Mouse (Mus musculus) neural tube, embryonic 12.5 days (tissue): ENCODE data around the gene Gorasp2. TPM values are rescaled to one million over a fixed set of nuclear protein-coding genes. Genes with fewer than 3 reads are reported as not detected.

Experiments used
- ATAC-seq: fragments of 200-750 bp; cut with Nextera tagmentation; 2 replicates; pipeline ENCODE4 v1.8.0; 2017; ENCODE audit warnings: low read depth, mild to moderate bottlenecking, moderate TSS enrichment, moderate library complexity; ENCODE audit not compliant: low FRiP score
- H3K27ac ChIP-seq: fragments of 300-500 bp; sonication (generic); 2 replicates; pipeline ENCODE4 v1.5.1; 2016
- H3K27me3 ChIP-seq: fragments of 300-500 bp; sonication (generic); replicated peaks from 2 replicates; pipeline ENCODE4 v1.6.1; 2016; ENCODE audit warnings: mild to moderate bottlenecking
- H3K36me3 ChIP-seq: fragments of 300-500 bp; sonication (generic); 2 replicates; pipeline ENCODE4 v1.6.1; 2016; ENCODE audit warnings: mild to moderate bottlenecking
- H3K4me1 ChIP-seq: fragments of 300-500 bp; sonication (generic); 2 replicates; pipeline ENCODE4 v1.6.1; 2016
- H3K4me2 ChIP-seq: fragments of 300-500 bp; sonication (generic); replicated peaks from 2 replicates; pipeline ENCODE4 v1.6.1; 2016; ENCODE audit warnings: mild to moderate bottlenecking
- H3K4me3 ChIP-seq: fragments of 300-500 bp; sonication (generic); 2 replicates; pipeline ENCODE4 v1.5.1; 2016
- H3K9ac ChIP-seq: fragments of 300-500 bp; sonication (generic); 2 replicates; pipeline ENCODE4 v1.6.1; 2016; ENCODE audit warnings: mild to moderate bottlenecking
- H3K9me3 ChIP-seq: fragments of 300-500 bp; sonication (generic); 2 replicates; pipeline ENCODE4 v1.6.1; 2016; ENCODE audit warnings: mild to moderate bottlenecking
- WGBS: fragments of 180-500 bp; shearing (Covaris S2); methylation state at CpG from one replicate; pipeline ENCODE4 v1.1.7; 2016; 5-methylcytosine and 5-hydroxymethylcytosine counted together
- polyA plus RNA-seq: library from polyadenylated mRNA; unstranded; fragments of >200 nt; fragmentation: Nextera tagmentation; extraction: Ambion mirVana; gene quantifications from 2 replicates; pipeline ENCODE4 v1.2.1, GENCODE M21; 2016

Gorasp2 gene
- polyA plus RNA-seq, 1 experiment from 2014 or later = 128 TPM

GRCm38 (mm10) chr2:70708986-70709730 is 47.8 kb downstream of the Gorasp2 start:
- H3K27me3 ChIP-seq = no peaks in the 10 kb centered on the region
- H3K4me1 ChIP-seq = peaks cover 4% of the 10 kb centered on the region; the same call in 1 of the 2 replicates
- 81% methylated on average over 13 of the region's 13 CpGs for WGBS
- no peak overlapping the region for H3K27ac ChIP-seq
- no peaks in the 10 kb centered on the region for H3K9me3 ChIP-seq
- H3K36me3 ChIP-seq = peaks cover 31% of the 10 kb centered on the region
- H3K4me2 ChIP-seq = no peak overlapping the region
- no peak for ATAC-seq
- H3K9ac ChIP-seq = no peak overlapping the region
- H3K4me3 ChIP-seq = no peak overlapping the region

DNA sequence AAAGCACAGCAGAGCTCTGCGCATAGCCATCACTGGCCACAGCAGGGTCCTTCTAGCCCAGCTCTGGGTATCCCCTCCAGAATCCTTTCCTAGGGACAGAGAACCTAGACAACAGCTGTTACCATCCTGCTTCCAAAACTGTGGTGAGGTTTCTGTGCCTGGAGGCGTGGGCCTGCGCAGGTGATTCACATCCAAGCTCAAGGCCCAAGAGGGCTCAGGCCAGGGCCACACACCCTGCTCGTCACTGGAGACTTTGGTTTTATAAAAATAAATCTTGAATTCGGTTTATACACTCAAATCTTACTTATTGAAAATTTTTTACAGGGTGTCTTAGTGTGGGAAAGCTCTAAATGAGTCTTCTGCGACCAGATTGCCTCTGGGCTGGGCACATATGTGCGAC is 48.9 kb downstream of the Gorasp2 start:
- no peaks in the 10 kb centered on the region for H3K9me3 ChIP-seq
- WGBS = 94% methylated on average over 7 of the region's 7 CpGs
- H3K27me3 ChIP-seq = no peaks in the 10 kb centered on the region
- H3K4me2 ChIP-seq = no peak overlapping the region
- no peak overlapping the region for H3K9ac ChIP-seq
- no peaks in the 10 kb centered on the region for H3K4me1 ChIP-seq
- peaks cover 36% of the 10 kb centered on the region for H3K36me3 ChIP-seq
- H3K4me3 ChIP-seq = no peak overlapping the region
- no peak overlapping the region for H3K27ac ChIP-seq
- no peak for ATAC-seq

- no peak for ATAC-seq
- H3K4me3 ChIP-seq = no peak overlapping the region
- H3K36me3 ChIP-seq = peaks cover 41% of the 10 kb centered on the region
- H3K4me2 ChIP-seq = no peak overlapping the region
- H3K9me3 ChIP-seq = no peaks in the 10 kb centered on the region
- H3K27ac ChIP-seq = no peak overlapping the region
- 95% methylated on average over 4 of the region's 4 CpGs for WGBS
- no peaks in the 10 kb centered on the region for H3K4me1 ChIP-seq
- no peak overlapping the region for H3K9ac ChIP-seq
- no peaks in the 10 kb centered on the region for H3K27me3 ChIP-seq
These were observed 49.5 kb downstream of the Gorasp2 start for GRCm38 (mm10) chr2:70710878-70711277.

DNA sequence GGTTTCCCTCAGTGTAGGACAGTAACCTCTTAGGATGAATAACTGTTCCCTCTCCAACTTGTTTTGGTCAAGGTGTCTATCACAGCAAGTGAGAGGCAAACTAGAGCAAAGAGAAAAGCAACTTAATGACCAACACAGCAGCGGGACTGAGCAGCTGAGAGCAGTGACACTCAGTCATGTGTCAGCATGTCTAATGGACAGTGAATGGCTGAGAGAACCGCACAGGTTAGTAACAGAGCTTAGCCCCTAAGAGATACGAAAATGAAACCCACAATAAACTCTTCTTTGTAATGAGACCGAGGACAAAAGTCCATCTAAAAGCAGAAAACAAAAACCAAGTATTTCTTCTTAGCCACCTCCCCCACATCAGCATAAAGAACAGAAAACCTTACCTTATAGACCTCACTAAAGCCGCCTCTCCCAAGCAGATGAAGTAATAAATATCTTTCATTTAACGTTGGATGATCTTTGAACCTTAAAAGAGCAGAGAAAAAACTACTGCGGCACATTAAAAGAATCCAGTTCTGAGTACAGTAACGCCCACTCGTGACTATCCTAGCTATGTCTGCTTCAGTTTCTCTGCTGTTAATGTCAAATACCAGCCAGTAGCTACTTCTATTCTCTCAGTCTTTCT is 62.4 kb downstream of the Gorasp2 start:
- no peaks in the 10 kb centered on the region for H3K4me1 ChIP-seq
- H3K4me3 ChIP-seq = no peak overlapping the region
- H3K9ac ChIP-seq = no peak overlapping the region
- ATAC-seq = no peak
- no peaks in the 10 kb centered on the region for H3K9me3 ChIP-seq
- peaks cover 41% of the 10 kb centered on the region for H3K36me3 ChIP-seq
- H3K27ac ChIP-seq = no peak overlapping the region
- H3K4me2 ChIP-seq = no peak overlapping the region
- H3K27me3 ChIP-seq = no peaks in the 10 kb centered on the region
- 88% methylated on average over 9 of the region's 9 CpGs for WGBS

GRCm38 (mm10) chr2:70727089-70727488 is 65.7 kb downstream of the Gorasp2 start:
- Histone ChIP-seq H3K4me2 (no peak overlapping the region), H3K27me3 (no peaks in the 10 kb centered on the region), H3K9ac (no peak overlapping the region), H3K4me3 (no peak overlapping the region), H3K27ac (no peak overlapping the region), H3K36me3 (peaks cover 15% of the 10 kb centered on the region; the same call in 1 of the 2 replicates), H3K9me3 (no peaks in the 10 kb centered on the region), H3K4me1 (no peaks in the 10 kb centered on the region)
- 90% methylated on average over 2 of the region's 2 CpGs for WGBS
- no peak for ATAC-seq

DNA sequence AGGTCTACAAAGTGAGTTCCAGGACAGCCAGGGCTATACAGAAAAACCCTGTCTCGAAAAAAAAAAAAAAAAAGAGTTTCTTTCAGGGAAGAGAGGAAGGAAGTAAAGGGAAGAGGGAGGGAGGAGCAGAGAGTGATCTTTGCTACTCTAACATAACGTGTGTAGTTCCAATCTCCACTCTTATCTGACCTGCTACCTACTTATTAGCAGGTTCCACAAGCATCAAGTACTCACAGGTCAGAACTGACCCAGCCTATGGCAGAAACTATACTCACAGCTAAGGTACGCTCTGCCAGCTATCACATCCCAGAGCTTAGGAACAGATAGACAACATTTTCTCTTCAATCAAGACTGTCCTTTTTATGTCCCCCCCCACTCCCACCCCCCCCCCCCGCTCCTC is 74.2 kb downstream of the Gorasp2 start:
- no peak overlapping the region for H3K4me3 ChIP-seq
- no peak for ATAC-seq
- no peaks in the 10 kb centered on the region for H3K9me3 ChIP-seq
- no peaks in the 10 kb centered on the region for H3K4me1 ChIP-seq
- no peak overlapping the region for H3K4me2 ChIP-seq
- peaks cover 25% of the 10 kb centered on the region for H3K36me3 ChIP-seq
- no peaks in the 10 kb centered on the region for H3K27me3 ChIP-seq
- 88% methylated on average over 3 of the region's 4 CpGs for WGBS
- H3K9ac ChIP-seq = no peak overlapping the region
- no peak overlapping the region for H3K27ac ChIP-seq

DNA sequence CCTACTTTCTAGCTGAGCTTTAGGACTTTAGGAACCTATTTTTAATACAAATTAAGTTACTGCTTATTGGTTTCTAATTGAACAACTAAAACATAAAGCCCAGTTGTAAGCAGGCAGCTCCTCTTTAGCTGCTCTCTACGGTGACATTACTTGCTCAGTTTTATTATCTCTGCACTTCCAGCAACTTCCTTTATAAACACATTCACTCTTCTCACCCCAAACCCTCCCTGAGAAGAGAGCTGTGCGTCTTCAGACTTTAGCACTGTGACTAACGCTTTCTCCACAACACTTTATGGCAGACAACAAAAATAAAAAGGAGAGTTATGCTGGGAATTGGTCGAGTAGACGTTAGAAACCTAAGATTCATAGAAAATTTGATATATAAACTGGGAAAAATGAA is 74.6 kb downstream of the Gorasp2 start:
- no peaks in the 10 kb centered on the region for H3K27me3 ChIP-seq
- 75% methylated on average over 5 of the region's 5 CpGs for whole genome bisulfite sequencing
- H3K9me3 ChIP-seq = no peaks in the 10 kb centered on the region
- H3K36me3 ChIP-seq = peaks cover 29% of the 10 kb centered on the region
- no peak overlapping the region for H3K4me2 ChIP-seq
- H3K4me1 ChIP-seq = no peaks in the 10 kb centered on the region
- H3K4me3 ChIP-seq = no peak overlapping the region
- no peak for ATAC-seq
- no peak overlapping the region for H3K9ac ChIP-seq
- no peak overlapping the region for H3K27ac ChIP-seq

GRCm38 (mm10) chr2:70741901-70742300 is 80.5 kb downstream of the Gorasp2 start:
- Histone ChIP-seq H3K36me3 (peaks cover 51% of the 10 kb centered on the region), H3K4me3 (no peak overlapping the region), H3K4me1 (no peaks in the 10 kb centered on the region), H3K9ac (no peak overlapping the region), H3K27ac (no peak overlapping the region), H3K4me2 (no peak overlapping the region), H3K27me3 (no peaks in the 10 kb centered on the region), H3K9me3 (no peaks in the 10 kb centered on the region)
- ATAC-seq = no peak
- WGBS = 57% methylated on average over 5 of the region's 5 CpGs

GRCm38 (mm10) chr2:70742588-70742987 is 81.2 kb downstream of the Gorasp2 start:
- Histone ChIP-seq H3K4me1 (no peaks in the 10 kb centered on the region), H3K4me3 (no peak overlapping the region), H3K9ac (no peak overlapping the region), H3K4me2 (no peak overlapping the region), H3K36me3 (peaks cover 49% of the 10 kb centered on the region), H3K9me3 (no peaks in the 10 kb centered on the region), H3K27ac (no peak overlapping the region), H3K27me3 (no peaks in the 10 kb centered on the region)
- ATAC-seq = no peak
- WGBS = 85% methylated on average over 2 of the region's 2 CpGs

DNA sequence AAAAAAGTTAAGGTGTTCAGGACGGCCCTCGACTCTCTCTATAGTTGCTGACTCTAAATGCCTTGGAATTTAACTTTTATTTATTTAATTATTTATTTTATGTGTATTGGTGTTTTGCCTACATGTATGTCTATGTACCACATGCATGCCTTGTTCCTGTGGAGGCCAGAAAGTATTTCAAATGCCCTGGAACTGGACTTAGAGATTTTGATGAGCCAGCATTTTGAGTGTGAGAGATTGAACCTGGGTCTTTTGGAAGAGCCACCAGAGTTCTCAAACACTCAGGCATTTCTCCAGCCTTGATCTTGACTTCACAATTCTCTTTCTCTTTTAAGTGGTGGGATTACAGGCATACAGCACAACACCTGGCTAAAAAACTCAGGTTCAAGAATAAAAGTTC is 90.3 kb downstream of the Gorasp2 start:
- no peak for ATAC-seq
- H3K36me3 ChIP-seq = peaks cover 6% of the 10 kb centered on the region; the same call in 1 of the 2 replicates

DNA sequence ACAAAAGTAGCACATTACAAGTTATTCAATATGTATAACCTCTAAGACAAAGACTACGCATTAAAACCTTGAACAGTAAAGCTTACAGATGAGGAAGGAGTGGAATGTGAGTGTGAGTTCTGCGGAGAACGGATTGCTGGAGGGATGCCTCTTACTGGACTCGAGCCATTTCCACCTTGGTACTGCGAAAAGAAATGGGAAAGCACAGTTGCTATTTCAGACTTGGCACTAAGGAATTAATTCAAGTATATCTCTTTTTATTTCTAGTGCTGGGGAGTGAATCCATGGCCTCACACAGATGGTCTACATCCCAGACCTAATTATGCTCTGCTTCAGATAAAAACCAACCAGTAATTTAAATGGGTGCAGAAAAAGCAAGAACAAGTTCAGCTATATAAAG is 90.8 kb downstream of the Gorasp2 start:
- Histone ChIP-seq H3K36me3 (0 out of 2 replicates have a peak, but pooled peaks cover 4% of the 10 kb centered on the region), H3K27ac (no peak overlapping the region), H3K4me1 (no peaks in the 10 kb centered on the region), H3K9me3 (no peaks in the 10 kb centered on the region), H3K27me3 (no peaks in the 10 kb centered on the region), H3K9ac (no peak overlapping the region), H3K4me2 (no peak overlapping the region), H3K4me3 (no peak overlapping the region)
- WGBS = 94% methylated on average over 5 of the region's 5 CpGs
- ATAC-seq = no peak

More for the DNA sequence above, 90.3 kb downstream of the Gorasp2 start:
- no peak overlapping the region for H3K4me2 ChIP-seq
- no peaks in the 10 kb centered on the region for H3K4me1 ChIP-seq
- no peak overlapping the region for H3K27ac ChIP-seq
- no peaks in the 10 kb centered on the region for H3K27me3 ChIP-seq
- 98% methylated on average over 2 of the region's 2 CpGs for whole genome bisulfite sequencing
- no peaks in the 10 kb centered on the region for H3K9me3 ChIP-seq
- H3K9ac ChIP-seq = no peak overlapping the region
- H3K4me3 ChIP-seq = no peak overlapping the region
